Mouse (Mus musculus) brain, adult 2 months (tissue): ENCODE measurements around the gene Fst.

Experiments
- DNase-seq: peaks from one replicate; pipeline ENCODE4 v3.0.0; 2011; ENCODE audit warnings: low read depth, low spot score

The Fst gene

DNA sequence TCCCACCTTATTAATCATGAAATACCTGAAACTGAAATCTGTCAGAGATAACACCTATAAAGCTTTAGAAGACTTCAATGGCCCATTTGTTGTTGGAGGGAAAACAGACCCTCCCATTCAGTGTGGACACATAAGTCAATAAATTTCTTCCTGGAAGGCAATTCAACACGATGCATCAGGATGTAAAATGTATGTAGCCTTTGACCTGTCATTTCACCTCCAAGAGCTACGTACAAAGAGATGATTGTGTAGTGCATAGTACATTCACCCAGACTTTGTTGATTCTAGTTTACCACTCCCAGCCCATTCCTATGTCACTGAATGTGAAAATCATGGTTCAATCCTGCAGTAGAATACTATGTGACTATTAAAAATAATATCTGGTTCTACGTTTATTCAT lies 39.4 kb downstream of the Fst start:
- DNase-seq = no peak

DNA sequence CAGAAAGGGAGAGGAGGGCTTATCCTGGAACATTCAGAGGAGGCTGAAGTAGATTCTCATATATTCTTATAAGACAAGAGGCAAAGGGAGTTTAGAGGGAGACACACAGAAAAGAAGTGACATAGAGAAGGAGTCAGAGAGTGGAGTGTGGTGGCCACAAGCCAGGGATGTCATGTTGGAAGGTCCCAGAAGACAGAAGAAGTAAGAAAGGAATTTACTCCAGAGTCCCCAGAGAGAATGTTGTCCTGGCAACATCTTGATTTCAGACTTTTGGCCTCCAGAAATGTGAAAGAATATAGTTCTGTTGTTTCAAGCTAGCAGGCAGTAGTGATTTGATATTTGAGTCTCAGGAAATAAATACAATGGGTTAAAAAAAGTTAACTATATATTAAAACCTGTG lies 46.4 kb downstream of the Fst start:
- no peak for DNase-seq

DNA sequence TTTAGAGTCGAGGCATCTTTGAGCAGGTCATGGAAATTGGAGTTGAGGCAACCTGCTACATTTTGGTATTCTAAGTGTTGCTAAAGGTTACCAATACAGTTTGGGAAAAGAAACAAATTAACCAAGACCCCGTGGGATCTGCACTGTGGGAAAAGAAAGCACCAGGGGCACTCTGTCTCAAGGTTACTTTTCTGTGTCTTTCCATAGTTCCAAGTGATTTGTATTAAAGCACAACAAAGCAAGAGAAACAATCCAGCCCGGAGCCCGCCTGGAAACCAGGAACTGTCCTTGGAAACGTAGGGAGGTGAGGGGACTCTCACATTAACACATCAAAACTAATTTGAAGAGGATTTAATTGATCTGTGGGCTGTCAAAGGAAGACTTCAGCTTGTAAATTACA lies 51.9 kb downstream of the Fst start:
- DNase-seq = no peak

DNA sequence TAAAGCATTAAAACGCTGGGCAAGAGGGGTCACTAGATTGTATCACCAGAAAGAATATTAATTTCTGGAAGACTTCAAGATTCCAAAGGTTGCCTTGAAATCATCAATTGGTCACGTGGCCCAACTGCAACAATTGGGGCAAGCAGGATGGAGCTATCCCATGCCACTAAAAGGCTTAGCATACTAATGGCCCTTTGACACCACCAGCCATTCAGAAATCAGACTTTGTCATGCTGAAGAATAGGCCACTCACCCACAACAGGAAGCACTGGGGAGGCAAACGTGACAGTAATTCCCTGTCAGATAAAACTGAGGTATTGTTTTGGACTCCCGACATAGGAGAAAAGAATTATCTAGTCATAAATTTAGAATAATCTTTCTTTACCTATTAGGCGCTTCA lies 52.3 kb downstream of the Fst start:
- DNase-seq = no peak

- DNase-seq = no peak
These were observed 53.5 kb downstream of the Fst start for GRCm38 (mm10) chr13:114405100-114405715.
